Mouse (Mus musculus) spleen, postnatal 36 days (tissue): ENCODE measurements around the gene Jarid2.
"Not testable (repeated sequence)": the region's sequence is repeated elsewhere in the genome, so short reads cannot be mapped to it uniquely, and the experiment has no call there.

Experiments
- DNase-seq, 2 experiments: peaks; one replicate each; pipeline ENCODE4 v3.0.0; 2022; ENCODE audit warnings: low spot score in 2 of 2, mixed read lengths in 1 of 2

The Jarid2 gene

DNA sequence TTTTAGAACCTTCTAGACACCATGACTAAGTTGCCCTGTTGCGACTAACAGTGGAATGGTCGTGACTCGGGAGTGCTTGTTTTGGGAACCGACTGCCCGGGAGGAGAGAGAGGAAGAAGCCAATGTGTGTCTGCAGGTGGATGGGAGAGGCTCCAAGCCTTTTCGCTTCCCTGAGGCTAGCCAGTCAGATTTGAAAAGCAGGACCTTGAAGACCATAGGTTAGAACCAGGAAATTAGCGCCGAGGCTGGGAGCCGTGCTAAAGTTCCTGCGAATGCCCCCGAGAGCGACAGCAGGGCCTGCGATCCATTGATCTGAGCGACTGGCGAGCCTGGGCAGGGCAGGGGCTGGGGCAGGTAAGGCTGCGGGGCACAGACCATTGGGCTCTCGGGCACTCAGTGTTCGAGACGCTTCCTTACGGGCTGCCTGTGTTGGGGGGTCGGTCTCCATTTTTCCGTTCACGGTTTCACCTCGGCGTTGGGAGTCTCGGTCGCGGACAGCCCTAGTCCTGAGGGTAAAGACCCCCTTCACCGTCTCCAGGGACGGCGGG is at the start of gene Jarid2:
Gene Jarid2, plus strand, starts transcription at position 51 of the 548 bp plus-strand sequence.
- peak; percentile 33 to 38 for DNase-seq

DNA sequence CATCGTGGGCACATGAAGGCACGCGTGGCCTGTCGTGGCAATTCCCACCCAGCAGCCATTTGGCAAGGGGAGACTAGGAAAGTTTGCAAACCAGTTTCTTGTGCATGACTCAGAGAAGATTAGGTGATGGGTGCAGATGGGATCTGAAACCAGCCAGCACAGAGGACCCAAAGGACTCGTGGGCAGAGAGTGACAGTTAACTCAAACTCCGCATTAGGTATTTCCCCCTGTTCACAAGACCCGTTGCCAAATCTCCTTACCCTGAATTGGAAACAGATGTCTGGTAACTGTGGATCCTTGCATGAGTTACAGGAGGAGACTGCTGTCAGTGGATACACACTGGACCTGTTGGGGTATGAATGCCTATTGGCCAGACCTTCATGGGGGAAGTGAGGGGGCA is 48.2 kb upstream of the Jarid2 start:
- no peak for DNase-seq

DNA sequence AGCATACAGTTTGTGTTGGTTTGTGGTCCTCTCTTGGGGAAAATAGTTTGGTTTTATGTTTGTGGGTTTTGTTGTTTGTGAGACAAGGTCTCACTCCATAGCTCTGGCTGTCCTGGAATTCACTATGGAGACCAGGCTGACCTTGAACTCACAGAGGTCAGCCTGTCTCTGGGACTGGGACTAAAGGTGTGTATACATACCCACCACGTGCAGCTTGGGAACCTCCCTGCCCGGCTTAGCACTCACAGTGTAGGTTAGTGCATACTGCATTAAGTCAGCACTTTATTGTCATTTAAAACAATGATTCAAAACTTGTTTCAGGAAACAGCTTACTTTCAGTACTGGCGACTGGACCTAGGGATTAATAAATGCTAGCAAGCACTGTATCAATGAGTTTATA is 41.1 kb upstream of the Jarid2 start:
- no peak for DNase-seq

DNA sequence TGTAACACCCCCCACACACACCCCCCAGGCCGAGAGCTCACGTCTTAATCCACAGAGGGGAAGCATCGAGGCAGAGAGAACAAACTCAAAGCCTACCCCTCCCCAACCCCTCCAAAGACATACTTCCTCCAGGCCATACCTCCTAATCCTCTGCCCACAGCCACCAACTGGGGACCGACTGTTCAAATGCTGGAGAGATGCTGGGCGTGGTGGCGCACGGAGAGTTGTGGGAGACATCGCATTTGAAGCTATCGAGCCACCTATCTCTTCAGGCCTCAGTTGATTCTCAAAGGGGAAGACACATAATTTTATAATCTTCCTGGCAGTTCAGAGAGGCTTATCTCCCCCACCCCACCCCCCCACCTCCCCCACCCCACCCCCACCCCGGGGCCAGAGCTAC is 31.6 kb upstream of the Jarid2 start:
- DNase-seq = no peak

DNA sequence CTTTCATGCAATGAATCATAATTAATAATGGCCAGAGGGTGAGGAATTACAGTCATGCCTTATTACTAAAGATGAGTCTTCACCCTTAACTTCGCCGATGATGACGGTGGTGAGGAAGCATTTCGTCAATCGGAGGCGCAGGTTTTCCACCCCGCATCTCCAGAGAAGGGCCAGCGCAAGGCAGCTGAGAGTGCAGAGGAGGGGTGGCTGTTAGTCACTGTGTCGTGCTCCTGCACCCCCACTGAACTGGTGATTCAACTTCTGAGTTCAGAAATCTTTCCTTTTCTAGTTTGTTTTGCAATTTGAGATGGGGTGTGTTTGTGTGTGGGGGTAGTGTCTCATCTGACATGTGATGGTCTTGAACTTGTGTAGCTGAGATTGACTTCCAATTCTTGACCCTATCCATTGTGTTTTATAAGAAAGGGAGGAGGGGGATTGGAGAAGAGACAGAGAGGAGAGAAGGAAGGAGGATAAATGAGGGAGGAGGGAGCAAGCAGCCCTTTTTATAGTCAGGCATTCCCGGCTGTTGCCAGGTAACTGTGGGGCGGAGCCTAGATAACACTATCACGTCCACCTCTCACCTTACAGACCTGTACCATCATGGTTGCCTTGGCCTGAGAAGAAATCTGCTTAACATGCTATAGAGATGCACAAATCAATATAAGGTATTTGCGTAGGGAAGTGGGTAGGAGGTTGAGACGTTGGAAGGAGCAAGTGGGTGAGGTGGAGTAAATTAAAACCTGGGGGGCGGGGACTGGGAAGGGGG is 25.1 kb upstream of the Jarid2 start:
- no peak for DNase-seq

DNA sequence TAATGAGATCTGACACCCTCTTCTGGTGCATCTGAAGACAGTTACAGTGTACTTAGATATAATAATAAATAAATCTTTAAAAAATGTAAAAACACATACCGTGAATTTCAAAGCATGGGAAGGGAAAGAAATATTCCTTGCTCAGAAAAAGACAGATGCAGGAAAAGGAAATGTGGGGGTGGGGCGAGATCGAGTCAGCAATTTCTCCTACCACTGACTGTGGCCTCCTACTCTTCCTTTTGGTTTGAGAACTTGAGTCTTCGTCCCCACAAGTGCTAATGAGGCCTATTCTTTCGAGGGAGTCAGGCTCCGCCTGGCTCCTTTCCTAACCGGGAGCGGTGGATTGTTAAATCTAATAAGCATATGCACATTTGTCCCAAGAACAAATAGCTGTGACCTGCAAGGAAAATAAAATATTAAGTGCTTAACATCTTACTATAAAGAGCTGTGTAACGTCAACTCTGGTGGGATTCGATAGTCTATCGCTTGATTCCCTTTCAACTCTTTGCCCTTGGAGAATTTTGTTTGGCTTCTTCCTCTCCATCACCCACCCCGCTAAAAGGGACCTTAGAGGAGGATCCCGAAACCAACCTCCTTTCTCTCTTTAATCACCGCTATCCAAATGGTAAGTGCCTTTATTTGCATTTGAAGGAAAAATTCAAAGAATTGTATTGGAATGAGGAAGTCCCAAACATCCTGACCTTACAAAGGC is 24.1 kb upstream of the Jarid2 start:
- no peak for DNase-seq

DNA sequence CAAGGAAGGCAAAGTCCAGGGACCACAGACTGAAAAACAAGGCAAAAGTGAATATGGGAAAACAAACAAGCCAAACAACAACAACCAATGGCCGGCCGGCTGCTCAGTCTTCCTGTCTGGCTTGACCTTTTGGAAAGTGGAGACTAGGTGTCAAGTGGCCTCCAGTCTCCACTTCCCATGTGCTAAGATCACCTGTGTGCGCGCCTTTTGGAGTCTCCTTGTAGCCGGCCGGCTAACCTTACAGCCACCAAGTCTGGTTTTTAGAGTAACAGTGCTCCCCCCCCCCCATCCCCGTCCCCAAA is 23.6 kb upstream of the Jarid2 start:
- no peak for DNase-seq

DNA sequence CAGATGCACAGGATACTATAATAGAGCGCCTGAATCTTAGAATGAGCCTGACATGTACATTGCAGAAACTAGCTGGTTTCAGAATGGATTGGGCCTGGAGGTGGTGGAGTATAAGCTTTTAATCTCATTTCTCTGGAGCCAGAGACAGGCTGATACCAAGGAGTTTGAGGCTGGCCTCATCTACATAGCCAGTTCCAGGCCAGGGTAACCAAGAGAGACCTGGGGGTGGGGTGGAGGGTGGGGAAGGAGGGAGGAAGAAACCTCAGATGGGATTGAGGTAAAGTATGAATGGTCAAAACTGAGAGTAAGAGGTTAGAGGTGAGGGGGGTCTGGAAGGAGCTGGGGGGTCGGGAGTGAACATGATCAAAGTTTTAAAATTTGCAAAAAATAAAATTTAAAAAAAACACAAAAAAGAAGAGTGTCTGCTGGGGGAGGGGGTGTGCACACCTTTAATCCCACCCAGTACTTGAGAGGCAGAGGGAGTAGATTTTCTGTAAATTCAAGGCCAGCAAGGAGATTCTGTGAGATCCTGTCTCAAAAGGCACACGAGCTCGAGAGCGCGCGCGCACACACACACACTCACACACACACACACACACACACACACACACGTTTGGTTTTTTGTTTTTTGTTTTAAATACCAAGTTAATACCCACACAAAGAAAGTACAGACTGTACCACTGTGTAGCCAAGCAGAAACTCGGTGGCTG is 22.9 kb upstream of the Jarid2 start:
- DNase-seq = peak in 1 of 2 experiments; percentile 10

DNA sequence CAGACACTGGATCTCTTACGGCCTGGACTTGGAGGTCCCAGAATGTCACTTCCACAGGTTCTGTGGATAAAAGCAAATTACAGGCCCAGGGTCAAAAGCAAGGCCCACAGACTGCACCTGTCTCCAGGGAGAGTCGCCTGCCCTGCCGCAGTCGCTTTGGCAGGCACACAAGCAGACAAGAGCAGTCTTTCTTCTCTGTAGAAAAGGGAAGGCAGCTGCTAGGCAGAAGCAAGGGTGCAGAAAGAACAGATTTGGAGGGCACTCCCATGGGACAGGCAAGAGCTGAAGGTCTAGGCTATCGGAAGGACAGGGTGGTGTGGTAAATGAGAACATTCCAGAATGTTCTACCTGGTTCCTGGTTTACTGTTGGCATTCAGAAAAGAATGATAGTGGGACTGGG is 22.1 kb upstream of the Jarid2 start:
- DNase-seq = peak; percentile 43 to 52

DNA sequence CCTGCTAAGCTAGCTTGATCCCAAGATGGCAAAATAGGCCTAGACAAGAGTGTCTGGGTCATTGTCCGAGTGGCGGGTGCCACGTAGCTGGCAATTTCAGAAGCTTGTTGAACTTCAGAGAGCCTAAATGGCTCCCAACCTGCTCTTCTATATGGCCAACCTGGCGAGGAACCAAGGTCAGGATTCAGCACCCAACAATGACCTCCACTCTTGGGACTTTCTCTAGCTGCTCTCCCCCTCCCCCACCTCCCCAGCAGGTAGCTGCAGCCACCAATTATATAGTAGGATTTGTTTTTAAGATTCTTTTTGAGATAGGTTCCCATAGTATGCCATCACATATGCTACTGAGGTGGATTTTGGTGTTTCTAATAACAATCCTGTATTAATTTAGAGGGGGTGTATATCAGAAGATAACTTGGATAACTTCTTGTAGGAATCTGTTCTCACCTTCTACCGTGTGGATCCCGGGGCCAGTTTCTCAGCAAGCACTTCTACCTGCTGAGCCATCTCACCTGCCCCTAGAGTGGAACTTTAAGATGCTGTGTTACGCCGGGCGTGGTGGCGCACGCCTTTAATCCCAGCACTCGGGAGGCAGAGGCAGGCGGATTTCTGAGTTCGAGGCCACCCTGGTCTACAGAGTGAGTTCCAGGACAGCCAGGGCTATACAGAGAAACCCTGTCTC is 20.8 kb upstream of the Jarid2 start:
- DNase-seq = no peak

DNA sequence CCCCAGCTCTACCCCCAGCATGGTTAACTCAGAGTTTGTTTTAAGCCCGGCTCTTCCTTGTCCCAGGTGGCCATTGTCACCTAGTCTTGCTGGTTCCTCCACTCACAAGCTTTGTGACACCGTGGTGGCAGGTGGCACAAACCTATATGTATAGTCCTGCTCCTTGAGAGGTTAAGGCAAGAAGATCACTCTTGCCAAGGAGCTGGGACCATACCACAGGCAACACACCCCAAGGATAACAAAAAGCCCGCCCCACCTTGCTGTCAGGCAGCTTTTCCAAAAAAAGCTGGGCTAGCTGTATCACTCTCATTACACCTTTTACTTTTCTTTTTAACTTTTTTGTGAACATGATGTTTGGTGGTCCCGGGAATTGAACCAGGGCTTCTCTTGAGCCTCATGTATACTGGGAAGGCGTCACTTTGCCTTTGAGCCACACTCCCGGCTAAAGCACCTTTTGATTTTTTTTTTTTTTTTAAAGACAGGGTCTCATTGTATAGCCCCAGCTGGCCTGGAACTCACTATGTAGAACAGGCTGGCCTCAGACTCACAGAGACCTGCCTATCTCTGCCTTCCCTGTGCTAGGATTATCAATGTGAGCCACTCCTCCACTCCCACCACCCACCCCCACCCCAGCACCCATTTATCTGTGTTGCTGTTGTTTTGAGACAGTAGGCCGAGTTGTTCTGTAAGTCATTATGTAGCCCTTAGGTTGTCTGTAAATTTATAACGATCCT is 19.4 kb upstream of the Jarid2 start:
- DNase-seq = no peak

DNA sequence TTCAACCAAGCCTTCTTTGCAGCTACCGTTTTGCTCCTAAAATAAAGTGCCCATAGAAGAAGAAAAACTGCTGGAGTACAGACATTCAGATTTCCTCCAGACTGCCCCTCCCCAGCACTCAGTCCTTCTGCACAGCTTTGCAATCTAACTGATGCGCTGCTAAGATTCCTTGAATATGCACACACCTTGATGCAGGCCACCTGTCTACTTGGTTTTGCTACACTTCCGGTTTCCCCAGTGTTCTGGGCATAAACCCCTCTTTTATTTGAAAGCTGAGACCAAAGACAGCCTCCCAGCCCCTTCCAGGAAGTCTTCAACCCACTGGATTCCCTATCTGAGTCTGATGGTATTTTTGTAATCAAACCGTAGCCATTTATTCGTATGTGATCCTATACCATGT is 18.2 kb upstream of the Jarid2 start:
- no peak for DNase-seq

DNA sequence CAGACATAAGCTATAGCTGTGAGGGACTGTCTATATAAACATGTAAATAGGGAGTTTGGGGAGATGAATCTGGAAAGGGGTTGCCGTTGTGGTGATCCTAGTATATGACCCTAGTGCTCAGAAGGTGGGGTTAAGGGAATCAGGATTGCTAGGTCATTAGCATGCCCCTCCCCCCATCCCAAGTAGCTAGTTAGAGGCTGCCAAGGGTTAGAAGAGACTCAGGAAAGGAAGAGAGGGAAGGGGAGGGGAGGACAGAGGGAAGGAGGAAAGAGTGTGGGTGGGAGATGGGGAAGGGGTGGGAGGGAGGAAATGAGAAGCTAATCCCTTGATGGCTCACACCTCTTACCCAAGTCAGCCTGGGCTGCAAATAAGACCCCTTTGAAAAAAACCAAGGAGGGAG is 17.4 kb upstream of the Jarid2 start:
- DNase-seq = no peak

DNA sequence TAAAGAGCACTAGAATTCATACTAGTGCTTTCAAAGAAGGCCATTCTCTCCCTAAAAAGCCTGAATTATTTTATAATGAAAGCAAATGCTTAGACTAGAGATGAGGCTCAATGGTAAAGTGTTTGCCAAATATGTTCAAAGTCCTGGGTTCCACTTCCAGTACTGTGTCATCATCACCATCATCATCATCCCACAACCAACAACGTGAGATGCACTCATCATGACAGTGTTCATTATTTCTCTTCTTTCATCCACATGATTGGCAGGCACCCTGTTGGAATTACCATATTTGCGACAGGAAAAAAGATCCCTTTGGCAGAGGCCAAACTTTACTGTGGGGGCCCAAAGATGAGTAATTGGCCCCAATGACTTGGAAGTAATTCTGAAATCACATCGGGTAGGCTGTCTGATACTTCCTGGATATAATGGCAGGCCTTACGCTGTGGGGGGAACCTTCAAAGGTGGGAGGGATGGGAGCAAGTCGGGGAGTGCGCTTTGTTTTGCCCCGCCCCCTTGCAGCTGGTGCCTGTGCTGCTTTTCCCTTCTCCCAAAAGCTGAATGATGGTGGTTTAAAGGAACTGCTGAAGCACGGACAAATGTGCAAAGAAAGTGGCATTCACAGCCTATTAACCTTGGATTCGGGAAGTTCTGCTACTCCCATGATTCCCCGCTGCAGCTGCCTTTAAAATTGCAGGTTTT is 13.9 kb upstream of the Jarid2 start:
- DNase-seq = no peak

DNA sequence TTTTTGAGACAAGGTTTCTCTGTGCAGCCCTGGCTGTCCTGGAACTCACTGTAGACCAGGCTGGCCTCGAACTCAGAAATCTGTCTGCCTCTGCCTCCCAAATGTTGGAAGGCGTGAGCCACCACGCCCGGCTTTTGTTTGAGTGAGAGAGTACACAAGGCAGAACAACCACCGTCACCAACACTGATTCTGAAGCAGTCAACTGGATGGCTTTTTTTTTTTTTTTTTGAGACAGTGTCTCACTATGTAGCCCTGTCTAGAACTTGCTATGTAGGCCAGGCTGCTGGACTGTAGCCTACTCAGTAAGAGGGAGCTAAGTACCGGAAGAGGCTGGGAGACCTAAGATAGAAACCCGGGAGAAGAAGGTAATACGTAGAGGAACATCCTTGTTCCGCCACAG is 11.4 kb upstream of the Jarid2 start:
- DNase-seq = no peak

DNA sequence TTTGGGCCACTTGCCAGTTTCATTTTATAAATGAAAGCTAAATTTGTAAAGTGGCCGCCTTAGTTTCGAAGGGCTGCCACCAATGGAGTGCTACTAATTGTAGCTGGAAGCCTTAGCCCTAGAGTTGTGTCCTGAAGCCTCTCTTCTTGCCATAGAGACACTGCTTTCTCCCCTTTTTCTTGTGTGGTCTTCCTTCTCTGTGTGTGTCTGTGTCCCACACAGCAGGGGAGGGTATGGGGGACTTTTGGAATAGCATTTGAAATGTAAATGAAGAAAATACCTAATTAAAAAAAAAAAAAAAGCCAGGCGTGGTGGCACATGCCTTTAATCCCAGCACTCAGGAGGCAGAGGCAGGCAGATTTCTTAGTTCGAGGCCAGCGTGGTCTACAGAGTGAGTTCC is 10.8 kb upstream of the Jarid2 start:
- not testable (repeated sequence) for DNase-seq

DNA sequence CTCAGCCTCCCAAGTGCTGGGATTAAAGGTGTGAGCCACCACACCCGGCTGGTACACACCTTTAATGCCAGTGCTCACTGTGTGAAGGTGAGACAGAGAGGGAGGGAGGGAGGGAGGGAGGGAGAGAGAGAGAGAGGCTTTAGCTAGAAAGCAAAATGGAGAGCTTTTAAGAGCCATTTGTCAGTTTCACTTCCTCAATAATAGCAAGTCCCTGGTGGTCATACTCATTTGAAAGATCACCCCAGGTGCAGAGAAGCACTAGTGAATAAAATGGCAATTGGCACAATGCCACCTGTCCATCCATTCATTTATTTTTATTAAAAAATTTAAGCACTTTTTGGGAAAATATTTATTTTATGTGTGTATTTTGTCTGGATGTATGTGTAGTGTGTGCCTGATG is 9.2 kb upstream of the Jarid2 start:
- DNase-seq = peak; percentile 51 to 68

DNA sequence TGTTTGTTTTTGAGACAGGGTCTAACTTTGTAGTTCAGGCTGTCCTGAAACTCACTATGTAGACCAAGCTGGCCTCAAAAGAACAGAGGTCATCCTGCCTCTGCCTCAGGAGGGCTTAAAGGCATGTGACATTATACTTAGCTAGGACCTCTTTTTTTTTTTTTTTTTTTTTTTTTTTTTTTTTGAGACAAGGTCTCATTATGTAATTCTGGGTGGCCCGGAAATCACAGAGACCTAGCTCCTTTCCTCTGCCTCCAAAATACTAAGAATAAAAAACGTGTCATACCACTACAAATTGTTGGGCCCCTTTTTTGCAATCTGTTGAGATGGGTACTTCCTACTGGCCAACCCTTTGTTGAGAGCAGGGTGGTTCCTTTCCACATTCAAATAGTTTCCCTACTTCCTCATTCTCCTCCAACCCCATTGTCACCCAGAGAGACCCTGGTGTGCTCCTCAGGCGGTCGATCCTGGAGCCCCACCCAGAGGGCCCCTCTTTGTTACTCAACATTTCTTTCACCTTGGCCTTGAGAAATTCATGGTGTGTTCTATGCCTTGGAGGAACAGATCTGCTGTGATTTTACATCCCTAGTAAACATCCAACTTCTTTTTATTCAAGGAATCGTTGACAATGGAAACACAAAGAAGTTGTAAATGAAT is 7.3 kb upstream of the Jarid2 start:
- peak; percentile 21 to 42 for DNase-seq

DNA sequence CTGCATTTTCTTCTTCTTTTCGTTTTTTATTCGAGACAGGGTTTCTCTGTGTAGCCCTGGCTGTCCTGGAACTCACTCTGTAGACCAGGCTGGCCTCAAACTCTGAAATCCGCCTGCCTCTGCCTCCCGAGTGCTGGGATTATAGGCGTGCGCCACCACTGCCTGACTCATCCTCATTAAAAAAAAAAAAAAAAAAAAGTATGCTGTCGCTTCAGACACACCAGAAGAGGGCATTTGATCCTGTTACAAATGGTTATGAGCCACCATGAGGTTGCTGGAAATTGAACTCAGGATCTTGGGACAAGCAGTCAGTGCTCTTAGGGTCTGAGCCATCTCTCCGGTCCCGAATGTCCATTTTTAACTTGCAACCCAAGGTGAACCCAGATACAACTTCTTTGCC is 5.8 kb upstream of the Jarid2 start:
- not testable (repeated sequence) for DNase-seq
